Mouse (Mus musculus) ES-Bruce4 (cell line): ENCODE data around the gene Card14. TPM values are rescaled to one million over a fixed set of nuclear protein-coding genes. Genes with fewer than 3 reads are reported as not detected.

Source experiments
- H3K27ac ChIP-seq: 2 replicates; pipeline ENCODE4 v1.5.1; 2012; ENCODE audit warnings: low read length, inconsistent platforms; ENCODE audit not compliant: insufficient read depth
- H3K27me3 ChIP-seq: 2 replicates; pipeline ENCODE4 v1.6.1; 2012; ENCODE audit warnings: mild to moderate bottlenecking, low read length, inconsistent platforms; ENCODE audit not compliant: control insufficient read depth, poor library complexity, insufficient read depth, severe bottlenecking
- H3K36me3 ChIP-seq: 2 replicates; pipeline ENCODE4 v1.6.1; 2012; ENCODE audit warnings: inconsistent platforms, mild to moderate bottlenecking, low read length, moderate library complexity; ENCODE audit not compliant: control insufficient read depth, poor library complexity, insufficient read depth, severe bottlenecking
- H3K4me1 ChIP-seq: one replicate; pipeline ENCODE4 v1.8.1; 2011; ENCODE audit warnings: low read length; ENCODE audit not compliant: control insufficient read depth, insufficient read depth
- H3K4me3 ChIP-seq: 2 replicates; pipeline ENCODE4 v1.5.1; 2011; ENCODE audit warnings: low read depth, mild to moderate bottlenecking, low read length
- H3K9ac ChIP-seq: 2 replicates; pipeline ENCODE4 v1.6.1; 2012; ENCODE audit warnings: low read depth, mild to moderate bottlenecking, inconsistent platforms; ENCODE audit not compliant: poor library complexity, severe bottlenecking
- H3K9me3 ChIP-seq: replicated peaks from 2 replicates; pipeline ENCODE4 v1.6.1; 2012; ENCODE audit warnings: mild to moderate bottlenecking, low read length, inconsistent platforms; ENCODE audit not compliant: control insufficient read depth, poor library complexity, insufficient read depth, severe bottlenecking
- CTCF ChIP-seq: IDR thresholded peaks from one replicate; pipeline ENCODE4 v1.8.1; 2011; ENCODE audit warnings: low read depth, low read length
- EP300 ChIP-seq: IDR thresholded peaks from 2 replicates; pipeline ENCODE4 v1.6.1; 2011; ENCODE audit warnings: low read depth, low read length; ENCODE audit not compliant: insufficient read depth
- POLR2A ChIP-seq: IDR thresholded peaks from one replicate; pipeline ENCODE4 v1.8.1; 2011; ENCODE audit warnings: low read length; ENCODE audit not compliant: insufficient read depth
- polyA plus RNA-seq: library from polyadenylated mRNA; stranded (reverse); fragments of >200 nt; gene quantifications from 2 replicates; pipeline ENCODE4 v1.2.4, GENCODE M21; 2011; ENCODE audit warnings: low read depth; ENCODE audit not compliant: missing spikeins, insufficient read depth, insufficient read length

Gene Card14
- polyA plus RNA-seq, 1 experiment: not detected

DNA sequence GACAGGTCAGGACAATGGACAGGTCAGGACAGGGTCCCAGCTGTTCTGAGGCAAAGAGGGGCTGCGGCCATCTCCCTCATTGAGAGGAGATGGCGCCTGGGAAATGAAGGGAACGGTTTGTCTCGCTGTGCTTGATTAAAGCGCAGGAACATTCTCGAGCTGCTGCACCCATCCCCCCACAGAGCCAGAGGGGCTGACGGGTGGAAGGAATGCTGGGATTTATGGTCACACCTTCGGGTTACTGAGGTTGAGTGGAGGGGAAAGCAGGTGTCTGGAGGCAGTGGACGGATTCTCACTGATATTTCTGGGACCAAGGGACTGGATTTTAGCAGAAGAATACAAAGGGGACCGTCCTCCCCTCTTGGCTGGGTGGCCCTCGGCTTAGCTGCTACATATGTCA lies 348 bp downstream of the Card14 start:
- no peak for TF ChIP-seq EP300
- TF ChIP-seq POLR2A: no peak
- Histone ChIP-seq H3K27ac (no peak overlapping the region), H3K27me3 (no peaks in the 10 kb centered on the region), H3K4me3 (no peak overlapping the region), H3K9me3 (no peaks in the 10 kb centered on the region), H3K9ac (no peak overlapping the region), H3K36me3 (no peaks in the 10 kb centered on the region), H3K4me1 (no peaks in the 10 kb centered on the region)

DNA sequence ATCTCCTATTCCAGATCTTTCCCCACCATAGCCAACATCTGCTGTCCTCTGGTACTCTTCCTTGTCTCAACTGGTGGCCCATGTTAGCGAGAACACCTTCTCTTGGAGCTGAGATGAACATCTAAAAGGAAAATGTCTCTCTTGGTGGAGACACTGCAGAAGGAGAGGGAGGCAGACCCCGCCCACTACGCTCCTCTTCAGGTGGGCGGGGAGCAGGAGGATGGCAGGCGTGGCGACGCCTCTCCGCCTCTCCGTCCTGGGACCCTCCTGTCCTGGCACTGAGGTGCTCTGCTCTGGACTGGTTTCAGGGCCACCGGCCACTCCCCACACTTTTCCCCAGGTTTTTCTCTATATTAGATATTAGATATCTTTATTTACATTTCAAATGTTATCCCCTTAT lies 3.1 kb downstream of the Card14 start:
- no peak overlapping the region for H3K4me3 ChIP-seq
- no peaks in the 10 kb centered on the region for H3K36me3 ChIP-seq
- H3K4me1 ChIP-seq: no peaks in the 10 kb centered on the region
- TF ChIP-seq CTCF (no peak), EP300 (no peak), POLR2A (no peak)
- no peak overlapping the region for H3K27ac ChIP-seq
- no peaks in the 10 kb centered on the region for H3K27me3 ChIP-seq
- H3K9me3 ChIP-seq: no peaks in the 10 kb centered on the region
- no peak overlapping the region for H3K9ac ChIP-seq

DNA sequence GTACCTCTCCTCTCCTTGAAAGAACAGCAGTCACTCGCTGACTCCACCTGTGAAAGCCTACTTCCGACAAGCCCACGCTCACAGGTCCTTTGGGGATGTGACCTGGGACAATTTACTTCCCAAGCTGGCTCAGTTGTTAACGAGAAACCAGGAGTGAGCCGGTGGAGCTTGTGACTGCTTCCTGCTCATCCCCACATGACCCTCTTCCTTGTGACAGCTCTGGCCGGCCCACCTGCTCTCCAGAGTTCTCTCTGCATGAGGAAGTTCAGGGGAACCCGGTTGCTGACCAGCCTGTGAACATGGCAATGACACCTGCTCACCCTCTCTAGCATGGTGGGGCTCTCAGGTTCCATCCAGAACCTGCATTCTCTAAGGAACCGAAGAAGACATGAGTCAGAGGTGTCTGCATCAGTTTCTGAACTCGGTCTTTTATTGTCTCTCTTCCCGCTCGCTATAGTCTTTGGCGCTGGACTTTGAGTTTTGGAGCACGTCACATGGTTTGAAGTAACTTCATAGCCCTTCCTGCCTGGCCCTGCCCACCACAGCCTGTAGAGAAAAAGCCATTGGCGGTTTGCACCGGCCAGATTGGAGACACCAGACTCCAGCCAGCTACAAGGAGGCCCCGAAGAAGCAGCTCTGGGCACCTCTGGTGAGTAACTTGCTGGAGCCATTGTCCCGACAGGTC lies 6.8 kb downstream of the Card14 start:
- no peak overlapping the region for H3K9ac ChIP-seq
- H3K4me1 ChIP-seq: no peaks in the 10 kb centered on the region
- H3K4me3 ChIP-seq: no peak overlapping the region
- TF ChIP-seq EP300: no peak
- no peaks in the 10 kb centered on the region for H3K27me3 ChIP-seq
- no peak overlapping the region for H3K27ac ChIP-seq
- H3K36me3 ChIP-seq: no peaks in the 10 kb centered on the region
- H3K9me3 ChIP-seq: no peaks in the 10 kb centered on the region

DNA sequence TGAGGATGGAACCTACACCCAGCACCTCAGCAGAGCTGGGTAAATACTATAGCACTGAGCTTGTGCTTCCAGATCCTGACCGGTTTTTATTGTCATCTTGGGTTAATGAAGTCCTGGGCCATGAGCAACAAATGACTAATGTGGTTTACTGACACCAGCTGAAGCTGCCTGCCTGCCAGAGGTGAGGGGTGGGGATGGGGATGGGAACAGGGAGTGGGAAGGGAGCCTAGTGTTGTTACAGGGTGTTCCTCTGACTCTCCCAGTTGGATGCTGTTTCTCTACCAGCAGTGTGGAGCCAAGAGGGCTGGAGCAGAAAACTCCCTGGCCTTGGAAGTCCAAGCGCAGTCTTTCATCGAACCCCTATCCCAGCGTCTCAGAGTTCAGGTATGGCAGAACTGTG lies 9.2 kb downstream of the Card14 start:
- no peaks in the 10 kb centered on the region for H3K4me1 ChIP-seq
- H3K4me3 ChIP-seq: no peak overlapping the region
- no peak overlapping the region for H3K9ac ChIP-seq
- TF ChIP-seq EP300 (no peak), CTCF (no peak), POLR2A (no peak)
- H3K9me3 ChIP-seq: no peaks in the 10 kb centered on the region
- H3K27ac ChIP-seq: no peak overlapping the region
- no peaks in the 10 kb centered on the region for H3K36me3 ChIP-seq
- no peaks in the 10 kb centered on the region for H3K27me3 ChIP-seq

DNA sequence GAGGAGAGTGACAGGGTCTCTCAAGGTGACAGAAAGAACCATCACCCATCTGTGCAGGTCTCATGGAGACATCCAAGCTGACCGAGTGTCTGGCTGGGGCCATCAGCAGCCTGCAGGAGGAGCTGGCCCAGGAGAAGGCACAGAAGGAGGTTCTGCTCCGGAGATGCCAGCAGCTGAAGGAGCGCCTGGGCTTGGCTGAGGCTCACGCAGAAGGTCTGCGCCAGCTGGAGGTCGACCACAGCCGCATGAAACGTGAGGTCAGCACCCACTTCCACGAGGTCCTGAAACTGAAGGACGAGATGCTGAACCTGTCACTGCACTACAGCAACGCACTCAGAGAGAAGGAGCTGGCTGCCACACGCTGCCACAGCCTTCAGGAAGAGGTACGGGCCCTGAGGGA lies 15.0 kb downstream of the Card14 start:
- Histone ChIP-seq H3K9me3 (peaks cover 3% of the 10 kb centered on the region; the same call in 1 of the 2 replicates), H3K27ac (no peak overlapping the region), H3K27me3 (no peaks in the 10 kb centered on the region), H3K9ac (no peak overlapping the region), H3K36me3 (no peaks in the 10 kb centered on the region), H3K4me3 (no peak overlapping the region), H3K4me1 (no peaks in the 10 kb centered on the region)
- no peak for TF ChIP-seq POLR2A
- no peak for TF ChIP-seq EP300
- TF ChIP-seq CTCF: no peak

DNA sequence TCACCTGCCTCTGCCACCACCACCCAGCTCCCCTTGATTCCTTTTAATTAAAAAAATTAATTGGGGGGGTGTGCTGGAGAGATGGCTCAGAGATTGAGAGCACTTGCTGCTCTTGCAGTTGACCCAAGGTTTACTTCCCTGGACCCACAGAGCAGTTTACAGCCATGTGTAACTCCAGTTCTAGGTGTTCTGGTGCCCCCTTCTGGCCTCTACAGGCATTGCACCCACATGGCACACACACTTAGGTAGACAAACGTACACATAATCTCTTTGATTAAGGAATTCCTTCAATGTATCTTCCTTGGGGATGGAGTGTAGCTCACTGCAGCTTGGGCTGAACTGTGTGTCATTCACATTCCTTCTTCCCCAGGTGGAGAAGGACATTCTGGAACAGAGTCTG lies 17.5 kb downstream of the Card14 start:
- no peak for TF ChIP-seq POLR2A
- TF ChIP-seq EP300: no peak
- TF ChIP-seq CTCF: peak; percentile 28
- no peak overlapping the region for H3K27ac ChIP-seq

More for the DNA sequence above, 17.5 kb downstream of the Card14 start:
- H3K4me1 ChIP-seq: no peaks in the 10 kb centered on the region
- H3K9ac ChIP-seq: no peak overlapping the region
- no peaks in the 10 kb centered on the region for H3K36me3 ChIP-seq
- H3K4me3 ChIP-seq: no peak overlapping the region
- peaks cover 3% of the 10 kb centered on the region; the same call in 1 of the 2 replicates for H3K9me3 ChIP-seq
- H3K27me3 ChIP-seq: no peaks in the 10 kb centered on the region
